8 mouse cellular contexts compared by ENCODE assay signal in genomic region chr14:50943932-50944667, GRCm38 (mm10). TPM values are rescaled to one million over a fixed set of nuclear protein-coding genes. Genes with fewer than 3 reads are reported as not detected.
A peak's percentile ranks its signal among the peaks of the same experiment; 100 is the strongest.
DNase-seq lines count a peak whose midpoint lies in the region; ATAC-seq lines count a peak whose summit lies in the region.

Gm49342 (plus strand) TSS chr14:50944517.

- no peaks in the 10 kb centered on the region for H3K27me3 ChIP-seq in intestine, embryonic 14.5 days (replicated peaks; ENCODE audit: control insufficient read depth, insufficient read depth, low read length)

- H3K4me3 ChIP-seq in intestine, embryonic 14.5 days (ENCODE audit: low read depth, low read length) = peak within 1 kb of the TSS; percentile 56

- no peaks in the 10 kb centered on the region for H3K9me3 ChIP-seq in intestine, embryonic 14.5 days (ENCODE audit: control insufficient read depth, low read length)

- intact Hi-C loops in left cerebral cortex, postnatal 14 days (cut with DNase I) = no loop called here

- peak within 1 kb of the TSS; percentile 60 for H3K4me2 ChIP-seq in intestine, embryonic 14.5 days (ENCODE audit: low read length)

- peak within 1 kb of the TSS; percentile 58 for H3K9ac ChIP-seq in intestine, embryonic 14.5 days (ENCODE audit: low read length)

- WGBS in intestine, embryonic 14.5 days = 15% methylated on average over 31 of the region's 31 CpGs

- DNase-seq in adipocyte (ENCODE audit: low spot score) = peak; percentile 95
- DNase-seq in embryo, embryonic 10.5 days (ENCODE audit: low spot score) = peak; percentile 97
- peak; percentile 93 for DNase-seq in gastrocnemius, postnatal 25 days
- DNase-seq in intestine, embryonic 14.5 days (ENCODE audit: low spot score) = peak; percentile 98
- DNase-seq in left cerebral cortex, postnatal 14 days (ENCODE audit: low spot score in 2 of 2) = peak; percentile 86 to 90
- peak; percentile 92 for DNase-seq in mesoderm, embryonic 11.5 days (ENCODE audit: low read depth, low spot score)
- DNase-seq in right cerebral cortex, postnatal 36 days (ENCODE audit: low spot score in 2 of 2) = peak; percentile 83
- peak; percentile 96 for DNase-seq in yolk sac, embryonic 10.5 days (ENCODE audit: low spot score)

- no peaks in the 10 kb centered on the region; the same call in 1 of the 2 replicates for H3K4me1 ChIP-seq in intestine, embryonic 14.5 days (replicated peaks; ENCODE audit: control insufficient read depth, insufficient read depth, low read length)

- ATAC-seq in intestine, embryonic 14.5 days (replicated peaks; ENCODE audit: low FRiP score, low TSS enrichment, low read depth) = peak; percentile 99

- peak within 1 kb of the TSS; percentile 78 for H3K27ac ChIP-seq in intestine, embryonic 14.5 days (ENCODE audit: low read depth)

- H3K36me3 ChIP-seq in intestine, embryonic 14.5 days (ENCODE audit: control insufficient read depth, insufficient read depth, low read length) = 0 out of 2 replicates have a peak, but pooled peaks cover 4% of the 10 kb centered on the region

RNA-seq across cellular contexts. Expression of gene Gm49342, which starts in this region (rescaled TPM):
- total RNA-seq in gastrocnemius, postnatal 25 days (2021) = 1 to 10 TPM; 1.6 to 1.9 TPM
- polyA plus RNA-seq in intestine, embryonic 14.5 days (2014; fragmentation: Nextera tagmentation; extraction: Ambion mirVana) = not detected in 2 replicates
- 10 to 100 TPM in 1 of 2 experiments, 1 to 10 TPM in 1; 9.2 to 14.4 TPM for total RNA-seq in left cerebral cortex, postnatal 14 days (2021)

Comparison
In these comparisons a context has a peak if more than half of its experiments do, and no peak if none do; other contexts are left out.
1. Peak in every context shown above with its lines: DNase-seq, ATAC-seq, H3K4me3 ChIP-seq and H3K27ac ChIP-seq.
2. Peak in DNase-seq, ATAC-seq, H3K4me3 ChIP-seq, H3K27ac ChIP-seq, H3K9ac ChIP-seq and H3K4me2 ChIP-seq in intestine, embryonic 14.5 days; RNA of the gene not detected or under 1 TPM.